Mouse (Mus musculus): ENCODE results near the gene Msi1. TPM values are rescaled to one million over a fixed set of nuclear protein-coding genes. Genes with fewer than 3 reads are reported as not detected.

Msi1 gene
- polyA plus RNA-seq, 1 experiment: 60.4 TPM

DNA sequence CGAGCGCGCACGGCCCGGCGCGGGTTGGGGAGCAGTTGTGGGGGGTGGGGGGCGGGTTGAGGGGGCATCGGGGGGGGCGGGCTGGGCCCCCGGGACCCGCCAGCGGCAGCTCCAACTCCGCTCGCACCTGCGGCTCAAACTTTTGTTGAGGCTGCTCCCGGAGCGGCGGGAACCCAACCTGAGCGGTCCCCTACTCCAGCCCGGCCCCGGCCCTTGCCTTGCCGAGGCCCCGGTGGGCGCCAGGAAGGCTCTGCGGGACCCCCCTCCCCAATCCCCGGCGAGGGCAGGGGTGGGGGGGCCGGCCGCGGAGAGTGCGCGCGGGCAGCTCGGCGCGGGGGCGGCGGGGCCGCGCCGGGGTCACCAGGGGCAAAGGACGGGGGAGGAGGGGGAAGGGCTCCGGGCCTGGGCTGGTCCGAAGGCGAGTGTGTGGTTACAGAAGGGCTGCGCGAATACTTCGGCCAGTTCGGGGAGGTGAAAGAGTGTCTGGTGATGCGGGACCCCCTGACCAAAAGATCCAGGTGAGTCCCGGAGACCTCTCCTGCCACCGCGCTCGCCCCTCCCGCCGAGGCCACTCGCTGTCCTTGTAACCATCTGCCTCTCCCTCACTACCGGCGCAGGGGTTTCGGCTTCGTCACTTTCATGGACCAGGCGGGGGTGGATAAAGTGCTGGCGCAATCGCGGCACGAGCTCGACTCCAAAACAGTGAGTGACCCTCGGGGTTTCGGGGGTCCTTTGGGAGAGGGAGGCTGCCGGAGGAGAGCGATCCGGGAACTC lies 975 bp downstream of the Msi1 start:
- no peak for TF ChIP-seq POLR2A (IDR thresholded peaks at IDR 0.05; ENCODE audit: borderline replicate concordance, insufficient read depth, low read length)
- TF ChIP-seq CTCF (IDR thresholded peaks at IDR 0.05; ENCODE audit: borderline replicate concordance, insufficient read depth, low read depth, low read length): no peak
- 3% methylated on average over 63 of the region's 73 CpGs for WGBS
- Histone ChIP-seq H3K27ac (ENCODE audit: insufficient read depth, low read length) (no peak overlapping the region), H3K27me3 (ENCODE audit: control insufficient read depth, insufficient read depth, low read length) (no peaks in the 10 kb centered on the region), H3K4me3 (replicated peaks; ENCODE audit: insufficient read depth, low read depth, low read length) (peak overlapping the region; percentile 45), H3K4me1 (ENCODE audit: control insufficient read depth, insufficient read depth, low read length) (peaks cover 14% of the 10 kb centered on the region)
- peak in 1 of 2 experiments; percentile 43 for DNase-seq

DNA sequence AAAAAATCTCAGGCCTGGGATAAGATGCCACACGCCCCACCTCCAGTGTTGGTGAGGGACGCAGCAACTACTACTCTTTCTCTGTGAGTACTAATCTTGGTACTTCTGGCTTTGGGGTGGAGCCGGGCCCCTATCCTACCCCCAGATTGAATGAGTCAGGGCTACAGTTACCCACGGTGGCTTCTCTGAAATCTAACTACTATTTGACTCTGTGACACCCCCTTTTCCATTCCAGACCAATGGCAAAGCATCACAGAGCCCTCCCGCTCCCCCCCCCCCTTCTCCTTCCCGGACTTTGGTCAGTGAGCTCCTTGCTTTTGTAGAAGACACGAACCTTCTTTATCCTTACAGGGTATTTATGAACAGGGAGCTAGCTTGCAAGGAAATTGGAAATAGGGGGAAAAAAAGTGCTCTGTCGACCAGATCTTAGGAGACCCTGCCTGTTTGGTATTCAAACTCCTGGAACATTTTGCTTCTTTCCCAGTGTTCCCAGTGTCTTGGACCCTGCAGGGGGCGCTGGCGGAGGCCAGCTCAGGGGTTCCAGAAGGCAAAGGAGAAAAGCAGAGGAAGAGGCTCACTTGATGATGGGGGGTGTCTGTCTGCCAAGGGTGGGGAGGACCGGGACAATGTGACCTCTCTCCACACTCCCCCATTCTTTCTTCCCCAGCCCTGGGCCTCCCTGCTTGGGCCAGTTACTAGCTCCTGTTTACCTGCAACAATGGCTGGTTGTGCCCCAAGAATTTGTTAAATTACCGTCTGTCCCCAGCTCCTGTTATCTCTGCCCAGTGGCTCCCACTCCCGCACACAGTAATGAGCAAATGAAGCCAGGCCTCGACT lies 1.9 kb downstream of the Msi1 start:
- 41% methylated on average over 14 of the region's 14 CpGs for WGBS
- H3K4me1 ChIP-seq (ENCODE audit: control insufficient read depth, insufficient read depth, low read length): peaks cover 18% of the 10 kb centered on the region
- peak; percentile 39 to 49 for DNase-seq
- H3K27ac ChIP-seq (ENCODE audit: insufficient read depth, low read length): no peak overlapping the region; the same call in 1 of the 2 replicates
- H3K27me3 ChIP-seq (ENCODE audit: control insufficient read depth, insufficient read depth, low read length): no peaks in the 10 kb centered on the region
- peak; percentile 32; the same call in 1 of the 2 replicates for TF ChIP-seq CTCF (IDR thresholded peaks at IDR 0.05; ENCODE audit: borderline replicate concordance, insufficient read depth, low read depth, low read length)
- TF ChIP-seq POLR2A (IDR thresholded peaks at IDR 0.05; ENCODE audit: borderline replicate concordance, insufficient read depth, low read length): no peak
- peak overlapping the region; percentile 45 for H3K4me3 ChIP-seq (replicated peaks; ENCODE audit: insufficient read depth, low read depth, low read length)

DNA sequence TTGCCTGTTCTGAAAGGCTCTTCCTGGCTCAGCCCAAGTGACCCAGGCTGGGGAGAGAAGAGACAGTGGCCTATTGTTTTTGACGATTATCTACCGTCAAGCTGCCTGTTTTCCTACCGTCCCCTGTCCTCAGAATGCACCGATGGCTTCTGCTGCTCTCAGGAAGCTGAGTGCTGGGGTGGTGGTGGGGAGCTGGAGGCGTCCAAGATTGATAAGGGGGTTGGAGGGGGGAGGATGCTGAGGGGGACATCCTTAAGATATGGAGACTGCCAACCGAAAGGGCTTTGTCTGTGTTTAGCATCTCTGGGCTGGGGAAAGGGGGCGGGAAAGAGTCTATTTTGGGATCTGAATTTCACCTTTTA lies 2.5 kb downstream of the Msi1 start:
- Histone ChIP-seq H3K4me3 (replicated peaks; ENCODE audit: insufficient read depth, low read depth, low read length) (no peak overlapping the region), H3K4me1 (ENCODE audit: control insufficient read depth, insufficient read depth, low read length) (peaks cover 19% of the 10 kb centered on the region), H3K27me3 (ENCODE audit: control insufficient read depth, insufficient read depth, low read length) (no peaks in the 10 kb centered on the region), H3K27ac (ENCODE audit: insufficient read depth, low read length) (no peak overlapping the region; the same call in 1 of the 2 replicates)
- WGBS: 58% methylated on average over 7 of the region's 7 CpGs
- no peak for DNase-seq
- no peak for TF ChIP-seq POLR2A (IDR thresholded peaks at IDR 0.05; ENCODE audit: borderline replicate concordance, insufficient read depth, low read length)
- TF ChIP-seq CTCF (IDR thresholded peaks at IDR 0.05; ENCODE audit: borderline replicate concordance, insufficient read depth, low read depth, low read length): no peak

DNA sequence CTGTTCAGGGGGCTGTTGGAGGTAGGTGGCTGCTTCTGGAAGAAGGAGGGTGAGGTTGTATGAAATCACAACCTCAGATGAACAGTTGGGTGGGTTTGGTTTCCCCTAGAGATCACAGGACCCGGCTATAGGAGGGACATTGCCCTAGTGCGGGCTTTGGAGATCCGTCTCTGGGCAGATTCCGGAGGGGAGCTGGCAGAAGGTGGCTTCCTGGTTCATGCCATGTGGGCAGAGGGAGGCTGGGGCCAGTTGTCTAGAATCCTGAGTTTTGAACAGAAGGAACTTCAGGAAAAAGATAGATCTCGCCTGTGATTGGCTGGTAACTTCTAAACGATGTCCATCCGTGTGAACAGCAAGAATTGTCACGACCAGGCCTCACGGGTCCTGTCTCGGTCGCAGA lies 3.0 kb downstream of the Msi1 start:
- TF ChIP-seq CTCF (IDR thresholded peaks at IDR 0.05; ENCODE audit: borderline replicate concordance, insufficient read depth, low read depth, low read length): no peak
- H3K4me1 ChIP-seq (ENCODE audit: control insufficient read depth, insufficient read depth, low read length): peaks cover 21% of the 10 kb centered on the region
- 62% methylated on average over 11 of the region's 11 CpGs for WGBS
- DNase-seq: no peak
- no peak overlapping the region for H3K27ac ChIP-seq (ENCODE audit: insufficient read depth, low read length)
- no peak overlapping the region for H3K4me3 ChIP-seq (replicated peaks; ENCODE audit: insufficient read depth, low read depth, low read length)
- H3K27me3 ChIP-seq (ENCODE audit: control insufficient read depth, insufficient read depth, low read length): no peaks in the 10 kb centered on the region

DNA sequence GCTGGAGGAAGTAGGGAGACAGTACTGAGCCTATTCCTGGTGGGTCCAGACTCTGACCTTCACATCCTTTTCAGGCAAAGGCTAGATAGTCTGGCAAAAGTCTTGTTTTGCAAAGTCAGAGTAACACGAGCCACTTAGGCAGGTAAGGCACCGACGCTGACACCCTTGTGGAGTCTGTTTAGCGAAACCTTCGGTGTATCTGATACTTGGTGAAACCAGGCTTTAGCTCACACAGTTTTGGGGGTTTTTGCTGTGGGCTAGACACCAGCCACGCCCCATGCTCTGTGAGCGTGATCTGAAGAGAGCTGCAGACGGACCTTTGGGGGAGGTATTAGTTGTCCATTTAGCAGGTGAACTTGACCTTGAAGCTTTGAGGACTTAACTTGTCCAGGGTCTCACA lies 3.8 kb downstream of the Msi1 start:
- Histone ChIP-seq H3K4me1 (ENCODE audit: control insufficient read depth, insufficient read depth, low read length) (peaks cover 19% of the 10 kb centered on the region), H3K27ac (ENCODE audit: insufficient read depth, low read length) (no peak overlapping the region; the same call in 1 of the 2 replicates), H3K4me3 (replicated peaks; ENCODE audit: insufficient read depth, low read depth, low read length) (no peak overlapping the region), H3K27me3 (ENCODE audit: control insufficient read depth, insufficient read depth, low read length) (no peaks in the 10 kb centered on the region)
- no peak for TF ChIP-seq POLR2A (IDR thresholded peaks at IDR 0.05; ENCODE audit: borderline replicate concordance, insufficient read depth, low read length)
- no peak for TF ChIP-seq CTCF (IDR thresholded peaks at IDR 0.05; ENCODE audit: borderline replicate concordance, insufficient read depth, low read depth, low read length)
- DNase-seq: no peak
- WGBS: 79% methylated on average over 8 of the region's 8 CpGs

- no peak for TF ChIP-seq POLR2A (IDR thresholded peaks at IDR 0.05; ENCODE audit: borderline replicate concordance, insufficient read depth, low read length)
- TF ChIP-seq CTCF (IDR thresholded peaks at IDR 0.05; ENCODE audit: borderline replicate concordance, insufficient read depth, low read depth, low read length): no peak
- no peaks in the 10 kb centered on the region for H3K27me3 ChIP-seq (ENCODE audit: control insufficient read depth, insufficient read depth, low read length)
- peaks cover 19% of the 10 kb centered on the region for H3K4me1 ChIP-seq (ENCODE audit: control insufficient read depth, insufficient read depth, low read length)
- WGBS: 65% methylated on average over 11 of the region's 11 CpGs
- DNase-seq: no peak
- H3K27ac ChIP-seq (ENCODE audit: insufficient read depth, low read length): no peak overlapping the region
- no peak overlapping the region for H3K4me3 ChIP-seq (replicated peaks; ENCODE audit: insufficient read depth, low read depth, low read length)
These were observed 5.0 kb downstream of the Msi1 start for GRCm38 (mm10) chr5:115434280-115434852.

- Histone ChIP-seq H3K4me1 (ENCODE audit: control insufficient read depth, insufficient read depth, low read length) (peaks cover 19% of the 10 kb centered on the region), H3K4me3 (replicated peaks; ENCODE audit: insufficient read depth, low read depth, low read length) (no peak overlapping the region), H3K27ac (ENCODE audit: insufficient read depth, low read length) (no peak overlapping the region), H3K27me3 (ENCODE audit: control insufficient read depth, insufficient read depth, low read length) (no peaks in the 10 kb centered on the region)
- no peak for DNase-seq
- WGBS: 34% methylated on average over 15 of the region's 15 CpGs
- TF ChIP-seq POLR2A (IDR thresholded peaks at IDR 0.05; ENCODE audit: borderline replicate concordance, insufficient read depth, low read length) (no peak), CTCF (IDR thresholded peaks at IDR 0.05; ENCODE audit: borderline replicate concordance, insufficient read depth, low read depth, low read length) (no peak)
These were observed 5.7 kb downstream of the Msi1 start for GRCm38 (mm10) chr5:115434853-115435754.

Measured in cerebellum, adult 2 months (tissue).